Mouse (Mus musculus) thymus, postnatal 10 days (tissue): ENCODE measurements around the gene Uchl3.
A peak's percentile ranks its signal among the peaks of the same experiment; 100 is the strongest.

Experiments used
- DNase-seq, 2 experiments: peaks; one replicate each; pipeline ENCODE4 v3.0.0; 2021; ENCODE audit warnings: low spot score in 2 of 2

Uchl3 gene

DNA sequence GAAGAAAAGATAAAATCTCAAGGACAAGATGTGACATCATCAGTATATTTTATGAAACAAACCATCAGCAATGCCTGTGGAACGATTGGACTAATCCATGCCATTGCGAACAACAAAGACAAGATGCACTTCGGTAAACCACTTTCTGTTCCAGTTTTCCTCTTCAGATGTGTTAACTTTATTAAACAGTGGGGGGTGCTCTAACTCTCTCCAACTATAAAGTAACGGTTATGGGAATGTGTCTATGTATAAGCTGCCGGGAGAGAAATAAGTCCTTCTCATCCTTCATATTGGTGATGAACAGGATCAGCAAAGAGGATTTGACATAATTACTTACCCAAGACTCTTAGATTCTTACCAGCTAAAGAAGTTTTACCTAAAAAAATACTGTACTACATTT lies 12.8 kb downstream of the Uchl3 start:
- no peak for DNase-seq

DNA sequence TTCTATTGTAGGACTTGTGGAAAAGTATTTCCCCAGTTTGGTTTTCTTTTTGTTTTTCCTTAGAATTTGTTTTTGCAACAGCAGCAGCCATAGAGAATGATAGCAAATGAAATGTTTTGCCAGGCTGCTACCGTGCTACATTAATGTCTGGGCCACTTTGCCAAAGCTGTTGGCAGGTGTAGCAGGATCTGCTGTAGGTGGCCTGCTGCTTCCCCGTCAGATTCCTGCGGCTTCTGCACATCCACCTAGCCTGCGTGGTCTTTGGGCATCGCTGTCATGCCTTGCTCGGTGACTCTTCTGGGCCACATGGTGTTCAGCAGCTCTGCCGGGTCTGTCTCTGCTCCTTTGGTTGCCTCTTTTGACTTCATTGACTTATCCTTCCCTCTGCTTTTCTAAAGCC lies 14.9 kb downstream of the Uchl3 start:
- no peak for DNase-seq

DNA sequence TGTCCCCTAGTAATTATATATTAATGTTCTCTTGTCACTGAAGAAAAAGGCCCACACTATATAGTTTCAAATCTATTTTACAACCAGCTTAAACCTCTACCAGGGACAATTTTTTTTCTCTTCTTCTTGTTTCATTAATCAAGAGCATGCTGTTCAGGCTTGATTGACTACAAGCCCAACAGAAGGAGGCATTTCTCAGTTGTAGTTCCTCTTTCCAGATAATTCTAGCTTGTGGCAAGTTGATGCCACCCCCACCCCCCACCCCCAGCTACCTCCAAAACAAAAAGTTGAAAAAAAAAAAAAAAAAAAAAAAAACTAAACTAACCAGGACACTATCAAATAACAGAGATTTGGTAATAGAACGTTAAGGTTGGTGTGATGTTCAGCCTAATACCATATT lies 18.5 kb downstream of the Uchl3 start:
- DNase-seq: no peak

DNA sequence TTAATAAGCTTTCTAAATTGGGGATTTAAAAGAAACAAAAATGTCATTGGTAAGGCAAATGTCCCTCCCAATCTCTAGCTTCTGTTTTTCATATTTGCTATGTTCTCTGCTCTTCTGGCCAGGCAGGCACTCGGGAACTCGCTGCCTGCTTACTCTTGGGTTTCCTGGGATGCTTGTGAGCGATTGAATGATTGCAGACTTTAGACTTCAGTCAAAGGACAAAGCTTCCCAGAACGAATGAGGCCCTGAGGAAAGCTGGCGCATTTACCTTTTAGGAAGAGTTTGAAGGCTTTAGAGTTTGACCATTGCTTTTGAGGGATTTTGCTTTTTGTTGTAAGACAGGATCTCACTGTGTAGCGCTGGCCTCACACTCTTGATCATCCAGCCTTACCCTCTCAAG lies 33.9 kb downstream of the Uchl3 start:
- DNase-seq: no peak

DNA sequence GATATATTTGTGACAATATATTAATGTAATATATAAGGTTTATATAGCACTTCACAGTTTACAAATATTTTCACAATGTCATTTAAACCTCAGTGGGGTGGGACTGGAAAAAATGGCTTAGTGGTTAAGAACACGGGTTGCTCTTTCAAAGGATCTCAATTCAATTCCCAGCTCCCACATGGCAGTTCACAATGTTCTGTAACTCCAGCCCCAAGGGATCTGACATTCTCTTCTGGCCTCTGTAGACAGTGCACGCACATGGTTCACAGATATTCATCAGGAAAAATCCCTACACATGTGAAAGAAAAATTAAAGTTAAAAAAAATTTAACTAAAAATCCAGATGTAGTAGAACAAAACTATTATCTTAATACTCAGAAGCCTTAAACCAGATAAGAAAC lies 34.6 kb downstream of the Uchl3 start:
- DNase-seq: no peak

DNA sequence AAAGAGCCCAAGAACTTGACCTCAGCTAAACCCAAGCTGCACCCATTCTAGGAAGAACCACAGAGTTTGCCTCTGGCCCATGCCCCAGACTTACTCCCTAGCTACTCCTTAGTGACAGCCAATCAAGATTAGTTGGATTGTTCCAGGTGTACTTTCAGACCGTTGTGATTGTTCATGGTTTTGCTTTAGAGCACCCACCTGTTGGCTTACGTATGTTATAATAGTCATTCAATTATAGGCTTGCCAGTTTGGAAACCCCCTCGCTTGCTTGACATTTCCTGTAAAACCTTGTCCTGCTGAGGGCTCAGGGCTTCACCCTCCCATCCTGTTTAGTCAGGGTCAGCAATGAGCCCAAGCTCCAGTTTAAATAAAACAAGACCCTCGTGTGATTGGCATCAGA lies 50.7 kb downstream of the Uchl3 start:
- no peak for DNase-seq

DNA sequence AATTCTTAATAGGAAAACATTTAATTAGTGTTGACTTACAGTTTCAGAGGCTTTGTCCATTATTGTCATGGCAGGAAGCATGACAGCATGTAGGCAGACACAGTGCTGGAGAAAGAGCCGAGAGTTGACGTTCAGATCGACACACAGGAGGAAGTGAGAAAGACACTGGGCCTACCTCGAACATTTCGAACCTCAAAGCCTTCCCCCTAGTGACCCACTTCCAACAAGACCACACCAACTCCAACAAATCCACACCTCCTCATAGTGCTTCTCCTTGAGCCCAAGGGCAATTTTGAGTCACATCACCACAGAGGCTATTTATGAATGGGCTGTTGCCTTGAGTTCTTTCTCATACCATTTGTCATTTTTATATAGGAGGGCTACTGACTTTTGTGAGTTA lies 53.3 kb downstream of the Uchl3 start:
- no peak for DNase-seq

DNA sequence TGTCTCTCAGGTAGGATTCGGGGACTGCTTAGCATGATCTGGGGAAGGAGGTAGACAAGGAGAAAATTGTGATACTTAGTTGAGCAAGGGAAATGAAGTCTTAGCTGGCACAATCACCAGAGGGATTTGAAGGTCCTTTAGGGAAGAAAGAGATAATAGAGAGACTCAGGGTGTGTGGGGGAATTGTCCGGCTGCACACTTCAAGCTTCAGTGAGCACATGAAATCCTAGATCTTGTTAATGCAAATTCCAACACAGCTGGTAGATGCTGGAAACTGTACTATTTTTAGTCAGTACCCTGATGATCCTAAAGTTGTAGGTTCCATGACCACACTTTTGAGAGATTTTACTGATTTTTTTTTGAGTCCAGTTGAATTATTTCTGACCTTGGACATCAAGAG lies 60.6 kb downstream of the Uchl3 start:
- DNase-seq: no peak

DNA sequence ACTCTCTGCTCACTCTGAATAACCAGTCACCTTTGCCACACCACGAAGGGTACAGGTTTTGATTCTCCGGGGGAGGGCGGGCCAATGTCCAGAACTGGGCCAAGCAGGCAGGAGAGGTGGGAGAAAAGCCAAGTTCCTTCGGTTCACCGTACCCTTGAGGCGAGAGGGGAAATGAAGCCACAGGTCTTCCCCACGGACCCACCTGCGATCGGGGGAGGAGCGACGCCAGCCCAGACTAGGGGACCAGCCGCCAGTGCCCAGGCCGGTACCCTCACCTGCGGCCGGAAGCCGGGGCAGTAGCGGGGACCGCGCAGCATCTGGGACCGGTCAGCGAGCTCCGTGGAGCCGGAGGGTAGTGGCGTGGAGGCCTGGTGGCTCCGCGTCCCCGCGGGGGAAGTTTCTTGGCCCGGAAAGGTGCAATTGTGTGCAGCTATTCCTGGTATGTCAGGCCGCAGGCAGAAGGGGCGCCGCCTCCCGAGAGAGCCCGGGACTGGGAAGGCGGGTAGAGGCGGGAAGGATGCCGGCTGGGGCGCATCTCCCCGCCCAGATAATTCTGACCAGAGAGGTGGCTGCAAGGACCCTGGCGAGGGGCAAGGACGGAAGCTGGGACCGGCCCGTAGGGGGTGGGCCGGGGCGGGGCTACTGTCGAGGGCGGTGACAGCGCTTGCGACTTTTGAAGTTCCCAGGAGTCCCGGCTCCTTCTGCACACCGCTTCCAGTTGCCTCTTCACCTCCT lies 75.6 kb downstream of the Uchl3 start, which contains the start of the genes Gm9922 and Lmo7:
Gm9922 (minus strand) TSS at position 578 of the 735 bp plus-strand sequence.
Lmo7 (plus strand) TSS at position 721 of the 735 bp plus-strand sequence.
- peak in 1 of 2 experiments; percentile 10 for DNase-seq

DNA sequence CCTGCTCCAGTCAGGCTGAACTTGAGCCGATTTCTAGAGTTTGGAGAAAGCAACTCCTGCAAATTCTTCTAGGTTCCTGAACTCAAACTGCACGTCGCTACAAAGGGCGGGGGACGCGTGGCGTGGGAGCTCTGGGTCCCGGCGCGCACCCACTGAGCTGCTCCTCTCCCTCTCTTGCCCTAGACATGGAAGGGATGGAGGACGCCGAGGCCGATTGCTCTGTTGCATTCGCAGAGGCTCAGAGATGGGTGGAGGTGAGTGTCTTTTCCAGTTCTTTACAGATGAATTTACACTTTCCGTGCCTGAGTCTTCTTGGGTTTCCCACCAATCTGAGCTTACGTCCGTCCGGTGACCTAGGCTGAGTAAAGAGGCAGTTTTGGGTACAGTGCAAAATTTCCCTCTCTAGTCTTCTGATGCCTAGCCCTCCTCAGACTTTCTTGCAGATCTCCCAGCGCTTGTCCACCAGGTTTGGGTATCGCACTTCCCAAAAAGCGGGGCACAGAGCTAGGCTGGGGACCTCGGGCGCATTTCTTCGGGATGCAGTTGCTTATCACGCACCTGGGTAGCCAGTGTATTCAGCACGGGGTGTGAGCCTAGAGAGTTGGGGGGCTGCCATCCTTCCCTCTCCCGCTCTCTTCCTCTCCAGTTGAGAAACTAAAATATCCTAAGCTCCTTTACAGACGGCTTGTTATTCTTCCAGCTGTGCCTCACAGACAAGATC lies 76.4 kb downstream of the Uchl3 start:
- DNase-seq: peak in 1 of 2 experiments; percentile 3

DNA sequence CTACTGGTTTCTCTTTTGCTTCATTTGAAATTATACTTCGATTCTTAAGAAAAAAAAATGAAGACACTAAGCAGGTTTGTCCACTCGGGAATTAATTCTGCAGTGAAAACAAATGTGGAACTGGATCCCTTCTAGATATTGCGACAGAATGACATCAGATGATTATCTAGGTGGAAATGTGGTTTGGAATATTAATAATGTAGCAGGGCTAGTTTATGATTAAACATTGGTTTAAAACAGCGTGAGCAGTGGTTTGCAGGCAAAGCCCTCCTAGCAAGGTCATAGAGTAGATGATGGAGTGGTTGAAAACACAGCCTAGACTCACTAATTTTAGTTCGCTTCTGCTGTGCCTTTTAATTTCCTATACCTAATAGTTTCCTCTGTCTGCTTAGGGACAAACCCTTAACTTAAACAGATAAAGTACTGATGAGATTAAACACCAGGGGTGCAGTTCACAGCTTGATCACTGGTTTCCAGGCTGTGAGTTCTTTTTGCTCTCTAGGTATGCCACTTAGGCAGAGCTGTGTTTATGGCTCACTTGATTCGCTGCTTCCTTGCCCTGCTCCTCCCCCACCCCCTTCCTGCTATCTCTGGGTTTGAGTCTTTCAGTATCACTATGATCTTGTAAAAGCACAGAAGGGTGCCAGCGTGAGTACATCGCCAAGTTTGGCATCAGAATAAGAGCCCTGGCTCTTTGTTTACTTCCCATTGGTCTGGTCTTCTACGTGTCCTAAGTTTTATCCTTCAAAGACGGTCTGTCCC lies 80.0 kb downstream of the Uchl3 start:
- no peak for DNase-seq

DNA sequence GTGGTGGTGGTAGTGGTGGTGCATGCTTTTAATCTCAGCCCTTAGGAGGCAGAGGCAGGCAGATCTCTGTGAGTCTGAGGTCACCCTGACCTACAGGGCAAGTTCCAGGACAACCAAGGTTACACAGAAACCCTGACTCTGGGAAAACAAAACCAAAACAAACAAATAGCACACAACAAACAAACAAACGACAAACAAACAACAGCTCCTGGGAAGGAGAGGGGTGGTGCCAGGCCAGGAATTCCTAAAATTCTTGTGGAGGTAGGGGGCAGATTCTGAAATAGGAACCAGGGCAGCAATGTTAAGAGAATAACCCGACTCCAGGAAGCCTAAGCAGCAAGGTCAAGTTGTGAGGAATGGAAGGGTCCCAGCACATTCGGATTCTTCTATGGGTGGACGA lies 83.7 kb downstream of the Uchl3 start:
- DNase-seq: no peak
